11 mouse cellular contexts compared by ENCODE assay signal in the genomic region with DNA sequence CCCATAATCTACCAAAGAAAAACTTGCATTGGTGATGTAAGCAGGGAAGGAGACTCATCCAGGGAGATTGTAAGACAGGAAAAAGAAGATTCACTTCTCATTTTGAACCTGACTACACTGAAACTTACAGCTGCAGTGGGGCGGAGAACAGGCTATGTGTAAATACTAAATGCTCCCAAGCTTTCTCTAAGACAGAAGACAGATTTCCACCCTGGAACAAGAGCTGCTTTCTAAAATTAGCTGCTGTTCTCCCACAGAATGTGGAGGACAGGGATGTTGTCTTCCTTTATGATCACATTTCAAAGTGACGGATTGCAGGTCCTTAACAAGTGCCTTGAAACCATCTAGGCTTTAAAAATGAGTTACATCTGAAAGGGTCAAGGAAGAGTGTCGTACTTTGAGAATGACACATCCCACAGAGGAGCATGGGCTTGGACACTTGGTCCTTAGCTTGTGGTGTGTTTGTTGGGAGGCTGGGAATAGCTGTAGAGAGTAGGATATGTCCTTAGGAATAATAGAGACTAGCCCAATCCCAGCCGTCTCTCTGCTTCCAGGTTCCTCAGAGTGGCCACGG.
"Had no signal": no experiment of that assay in that cellular context is flagged by ENCODE, and none has a peak within 500 bp of the region (broad histone marks: within the 10 kb centered on the region; RNA-seq: fewer than 3 reads in every experiment).

No protein-coding gene starts in this region.

- H3K4me1 ChIP-seq: intestine, embryonic 15.5 days; liver, embryonic 13.5 days had no signal

- DNase-seq: kidney, adult 11 months; kidney, adult 9 months; liver, embryonic 13.5 days; lung, adult 2 months; lung, postnatal 14 days; lung, postnatal 4 days; midbrain, embryonic 14.5 days; thymus, postnatal 25 days had no signal

- H3K27me3 ChIP-seq: intestine, embryonic 15.5 days; liver, embryonic 13.5 days had no signal

- H3K4me3 ChIP-seq: intestine, embryonic 15.5 days; layer of hippocampus, adult 2 months; liver, embryonic 13.5 days had no signal

- H3K4me2 ChIP-seq: intestine, embryonic 15.5 days; liver, embryonic 13.5 days; midbrain, embryonic 11.5 days had no signal

- H3K27ac ChIP-seq: intestine, embryonic 15.5 days; layer of hippocampus, adult 2 months; liver, embryonic 13.5 days had no signal

- H3K9me3 ChIP-seq: intestine, embryonic 15.5 days; liver, embryonic 13.5 days had no signal

- H3K36me3 ChIP-seq: intestine, embryonic 15.5 days; liver, embryonic 13.5 days had no signal

- ATAC-seq: intestine, embryonic 15.5 days had no signal

- H3K9ac ChIP-seq: intestine, embryonic 15.5 days; liver, embryonic 13.5 days had no signal
